Mouse (Mus musculus): ENCODE results near the gene Fam214b.

DNA sequence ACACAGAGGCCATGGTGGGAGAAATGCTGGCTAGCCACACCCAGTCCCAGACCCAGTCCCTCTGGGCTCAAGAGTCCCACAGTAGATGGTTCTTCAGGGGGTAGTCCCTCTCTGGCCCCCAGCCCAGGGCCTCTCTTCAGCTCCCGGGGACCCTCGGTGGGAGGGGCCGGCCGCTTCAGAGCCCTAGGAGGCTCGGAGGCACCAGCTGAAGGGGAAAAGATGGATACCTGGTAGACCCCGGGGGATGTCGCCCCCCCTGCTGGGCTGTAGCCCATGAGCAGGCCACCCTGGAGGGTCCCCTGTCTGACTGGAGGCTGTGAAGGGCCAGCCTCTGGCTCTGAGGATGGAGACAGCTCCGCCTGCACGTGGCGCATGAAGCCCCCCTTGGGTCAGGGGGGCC lies 9.7 kb downstream of the Fam214b start:
- TF ChIP-seq POLR2A (IDR thresholded peaks at IDR 0.05; ENCODE audit: control insufficient read depth in 1 of 2, insufficient read depth in 1 of 2, low read depth in 1 of 2, low read length in 2 of 2, poor library complexity in 1 of 2) (no peak), CTCF (IDR thresholded peaks at IDR 0.05 in 2 of 3, conservative IDR thresholded peaks at IDR 0.05 in 1 of 3; ENCODE audit: control insufficient read depth in 1 of 3, insufficient read depth in 1 of 3, low read depth in 2 of 3, low read length in 3 of 3, poor library complexity in 1 of 3, severe bottlenecking in 1 of 3) (no peak)
